Mouse (Mus musculus) heart, embryonic 16.5 days (tissue): ENCODE measurements around the gene Itsn1. TPM values are rescaled to one million over a fixed set of nuclear protein-coding genes. Genes with fewer than 3 reads are reported as not detected.

Experiments used
- ATAC-seq: fragments of 200-750 bp; cut with Nextera tagmentation; replicated peaks from 2 replicates; pipeline ENCODE4 v1.8.0; 2017; ENCODE audit warnings: moderate number of reproducible peaks; ENCODE audit not compliant: insufficient read depth, low FRiP score; ENCODE audit errors: extremely low read depth
- H3K27ac ChIP-seq: fragments of 300-500 bp; sonication (generic); 2 replicates; pipeline ENCODE4 v1.5.1; 2014; ENCODE audit warnings: mild to moderate bottlenecking, low read length, control low read depth, moderate library complexity
- H3K27me3 ChIP-seq: fragments of 300-500 bp; sonication (generic); 2 replicates; pipeline ENCODE4 v1.6.1; 2014; ENCODE audit warnings: low read length, mixed read lengths; ENCODE audit not compliant: control insufficient read depth, insufficient read depth
- H3K36me3 ChIP-seq: fragments of 300-500 bp; sonication (generic); 2 replicates; pipeline ENCODE4 v1.6.1; 2014; ENCODE audit not compliant: control insufficient read depth, insufficient read depth
- H3K4me1 ChIP-seq: fragments of 300-500 bp; sonication (generic); 2 replicates; pipeline ENCODE4 v1.6.1; 2014; ENCODE audit warnings: low read length, mixed read lengths; ENCODE audit not compliant: control insufficient read depth, insufficient read depth
- H3K4me2 ChIP-seq: fragments of 300-500 bp; sonication (generic); 2 replicates; pipeline ENCODE4 v1.6.1; 2014; ENCODE audit warnings: low read depth, mild to moderate bottlenecking, control low read depth, low read length
- H3K4me3 ChIP-seq: fragments of 300-500 bp; sonication (generic); 2 replicates; pipeline ENCODE4 v1.5.1; 2014; ENCODE audit warnings: mild to moderate bottlenecking, control low read depth, low read length
- H3K9ac ChIP-seq: fragments of 300-500 bp; sonication (generic); 2 replicates; pipeline ENCODE4 v1.6.1; 2014; ENCODE audit warnings: low read length, control low read depth
- H3K9me3 ChIP-seq: fragments of 300-500 bp; sonication (generic); replicated peaks from 2 replicates; pipeline ENCODE4 v1.6.1; 2016; ENCODE audit warnings: low read length; ENCODE audit not compliant: control insufficient read depth
- WGBS: fragments of 180-500 bp; shearing (Covaris S2); extraction: QIAGEN DNeasy Blood & Tissue Kit; methylation state at CpG from one replicate; pipeline ENCODE4 v1.1.7; 2014; 5-methylcytosine and 5-hydroxymethylcytosine counted together
- polyA plus RNA-seq: library from polyadenylated mRNA; unstranded; fragments of >200 nt; fragmentation: Nextera tagmentation; extraction: Ambion mirVana; gene quantifications from 2 replicates; pipeline ENCODE4 v1.2.1, GENCODE M21; 2015

Itsn1 gene
- polyA plus RNA-seq, 1 experiment from 2014 or later, result 14.2 TPM

DNA sequence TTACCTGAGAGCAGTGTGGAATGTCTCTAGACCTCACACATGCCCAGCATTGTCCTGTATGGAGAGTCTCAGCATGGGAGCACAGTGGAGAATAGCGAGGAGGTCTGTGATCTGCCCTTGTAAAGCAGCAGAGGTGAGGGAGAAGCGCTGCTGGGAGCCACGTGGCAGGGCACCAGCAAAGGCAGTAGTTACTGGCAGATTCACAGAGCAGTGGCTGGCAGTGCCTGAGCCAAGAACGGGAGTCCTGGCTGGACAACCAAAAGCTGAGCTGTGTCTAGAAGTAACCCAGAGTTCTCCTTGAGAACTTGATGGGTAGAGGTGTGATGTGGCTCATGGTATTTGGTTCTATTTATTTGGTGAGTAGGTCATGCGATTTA, 137.2 kb downstream of the Itsn1 start:
- H3K27me3 ChIP-seq, result no peaks in the 10 kb centered on the region
- H3K27ac ChIP-seq, result peak overlapping the region; percentile 5; the same call in 1 of the 2 replicates
- H3K4me1 ChIP-seq, result peaks cover 33% of the 10 kb centered on the region
- no peak overlapping the region for H3K4me2 ChIP-seq
- no peak overlapping the region for H3K9ac ChIP-seq
- 67% methylated on average over 5 of the region's 5 CpGs for WGBS
- no peak overlapping the region for H3K4me3 ChIP-seq
- H3K9me3 ChIP-seq, result no peaks in the 10 kb centered on the region
- no peak; the same call in 1 of the 2 replicates for ATAC-seq
- peaks cover 24% of the 10 kb centered on the region for H3K36me3 ChIP-seq

DNA sequence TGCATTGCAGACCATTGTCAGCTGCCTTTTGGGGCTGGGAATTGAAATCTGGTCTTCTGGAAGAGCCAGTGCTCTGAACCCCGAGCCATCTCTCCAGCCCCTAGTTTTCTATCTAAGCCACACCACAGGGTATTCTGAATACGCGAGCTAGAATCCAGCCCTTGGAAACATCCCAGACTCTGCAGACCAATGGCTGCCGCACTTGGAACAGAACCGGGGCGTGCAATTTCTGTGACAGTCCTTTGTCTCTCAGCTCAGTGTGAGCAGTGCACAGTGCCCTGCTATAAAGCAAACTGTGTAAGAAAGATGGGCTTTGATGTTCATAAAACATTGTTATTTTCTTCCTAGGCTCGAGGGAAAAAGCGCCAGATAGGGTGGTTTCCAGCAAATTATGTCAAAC, 138.6 kb downstream of the Itsn1 start:
- no peaks in the 10 kb centered on the region for H3K9me3 ChIP-seq
- no peak overlapping the region for H3K9ac ChIP-seq
- 91% methylated on average over 8 of the region's 8 CpGs for WGBS
- H3K27me3 ChIP-seq, result no peaks in the 10 kb centered on the region
- H3K4me2 ChIP-seq, result no peak overlapping the region
- no peak for ATAC-seq
- H3K4me1 ChIP-seq, result peaks cover 22% of the 10 kb centered on the region
- H3K36me3 ChIP-seq, result peaks cover 24% of the 10 kb centered on the region
- H3K4me3 ChIP-seq, result no peak overlapping the region
- no peak overlapping the region for H3K27ac ChIP-seq

DNA sequence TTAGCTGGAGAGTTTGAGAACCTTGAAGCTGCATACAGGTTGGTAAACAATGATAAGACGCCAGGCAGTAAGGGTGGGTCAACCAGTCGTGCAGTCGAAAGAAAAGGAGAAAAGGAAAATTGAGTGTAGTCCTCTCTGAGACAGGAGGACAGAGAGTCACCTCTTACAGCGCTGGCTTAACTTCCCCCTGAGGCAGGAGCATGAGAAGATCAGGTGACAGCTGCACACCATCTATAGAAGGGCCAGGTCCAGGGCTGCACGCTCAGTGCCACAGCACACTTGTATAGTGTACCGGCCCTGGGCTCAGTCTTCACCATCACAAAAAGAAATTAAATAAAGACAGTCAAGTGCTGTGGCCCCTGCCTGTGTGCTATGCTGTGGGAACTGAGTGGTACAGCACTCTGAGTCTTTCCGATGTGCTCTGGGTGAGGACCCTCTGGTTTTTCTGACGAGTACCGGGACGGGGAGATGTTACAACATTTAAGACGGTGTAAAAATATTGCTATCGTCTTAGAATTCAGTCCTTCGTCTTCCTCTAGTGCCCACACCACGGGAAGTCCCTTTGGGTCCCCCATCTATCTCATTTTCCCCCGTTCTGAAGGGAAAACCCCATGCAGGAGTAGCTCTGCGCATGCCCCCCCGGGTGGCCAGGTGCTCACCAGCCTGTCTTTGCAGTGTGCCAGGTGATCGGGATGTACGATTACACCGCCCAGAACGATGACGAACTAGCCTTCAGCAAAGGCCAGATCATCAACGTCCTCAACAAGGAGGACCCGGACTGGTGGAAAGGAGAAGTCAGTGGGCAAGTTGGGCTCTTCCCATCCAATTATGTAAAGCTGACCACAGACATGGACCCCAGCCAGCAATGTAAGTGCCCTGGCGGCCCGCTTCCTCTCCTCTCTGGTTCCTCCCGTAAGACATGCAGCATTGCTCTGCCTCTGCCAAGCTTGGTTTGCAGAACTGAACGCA, 140.1 kb downstream of the Itsn1 start:
- Histone ChIP-seq H3K4me3 (no peak overlapping the region), H3K4me1 (peaks cover 22% of the 10 kb centered on the region), H3K27me3 (no peaks in the 10 kb centered on the region), H3K27ac (no peak overlapping the region), H3K4me2 (no peak overlapping the region), H3K9ac (no peak overlapping the region), H3K9me3 (no peaks in the 10 kb centered on the region), H3K36me3 (peaks cover 17% of the 10 kb centered on the region)
- ATAC-seq, result no peak
- 83% methylated on average over 28 of the region's 28 CpGs for WGBS

DNA sequence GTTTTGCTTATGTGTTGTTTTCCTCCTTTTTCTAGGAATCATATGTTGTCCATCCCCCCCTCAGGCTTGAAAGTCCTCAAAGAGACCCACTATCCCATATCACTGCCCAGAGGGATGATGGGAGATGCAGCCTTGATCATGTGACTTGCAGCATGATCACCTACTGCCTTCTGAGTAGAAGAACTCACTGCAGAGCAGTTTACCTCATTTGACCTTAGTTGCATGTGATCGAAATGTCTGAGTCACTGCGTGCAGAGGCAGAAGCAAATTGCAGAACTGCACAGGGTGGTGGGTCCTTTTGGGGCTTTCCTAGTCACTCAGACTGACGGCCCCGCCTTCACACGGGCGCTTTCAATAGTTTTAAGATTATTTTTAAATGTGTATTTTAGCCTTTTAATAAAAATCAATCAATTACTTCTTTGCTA, 141.1 kb downstream of the Itsn1 start:
- peaks cover 16% of the 10 kb centered on the region for H3K4me1 ChIP-seq
- H3K36me3 ChIP-seq, result peaks cover 17% of the 10 kb centered on the region

DNA sequence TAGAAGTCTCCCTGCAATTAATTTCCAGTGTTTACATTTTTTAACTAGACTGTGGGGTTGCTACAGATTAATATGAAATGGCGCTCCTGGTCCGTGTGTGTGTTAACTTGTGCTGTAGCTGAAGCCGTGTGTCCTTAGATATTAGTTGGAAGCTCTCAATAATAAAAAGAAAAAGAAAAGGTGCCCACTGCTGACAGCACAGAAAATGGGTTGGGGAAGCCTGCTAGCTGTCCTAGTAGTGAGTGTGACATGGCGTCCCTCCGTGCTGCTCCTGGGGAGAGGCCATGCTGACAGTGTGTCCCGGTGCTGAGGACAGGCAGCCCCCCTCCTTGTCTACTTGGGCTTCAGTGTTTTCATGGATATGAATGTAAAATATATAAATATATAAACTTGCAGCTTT, 142.1 kb downstream of the Itsn1 start:
- H3K4me2 ChIP-seq, result no peak overlapping the region
- H3K4me3 ChIP-seq, result no peak overlapping the region
- no peak overlapping the region for H3K27ac ChIP-seq
- peaks cover 16% of the 10 kb centered on the region for H3K4me1 ChIP-seq
- H3K9me3 ChIP-seq, result no peaks in the 10 kb centered on the region
- H3K9ac ChIP-seq, result no peak overlapping the region
- peaks cover 17% of the 10 kb centered on the region for H3K36me3 ChIP-seq
- no peaks in the 10 kb centered on the region for H3K27me3 ChIP-seq
- no peak for ATAC-seq
- WGBS, result 94% methylated on average over 6 of the region's 6 CpGs

More for the DNA sequence above, 141.1 kb downstream of the Itsn1 start:
- Histone ChIP-seq H3K4me2 (no peak overlapping the region), H3K4me3 (no peak overlapping the region), H3K27me3 (no peaks in the 10 kb centered on the region), H3K9me3 (no peaks in the 10 kb centered on the region), H3K9ac (no peak overlapping the region), H3K27ac (no peak overlapping the region)
- ATAC-seq, result no peak
- WGBS, result 88% methylated on average over 6 of the region's 6 CpGs

DNA sequence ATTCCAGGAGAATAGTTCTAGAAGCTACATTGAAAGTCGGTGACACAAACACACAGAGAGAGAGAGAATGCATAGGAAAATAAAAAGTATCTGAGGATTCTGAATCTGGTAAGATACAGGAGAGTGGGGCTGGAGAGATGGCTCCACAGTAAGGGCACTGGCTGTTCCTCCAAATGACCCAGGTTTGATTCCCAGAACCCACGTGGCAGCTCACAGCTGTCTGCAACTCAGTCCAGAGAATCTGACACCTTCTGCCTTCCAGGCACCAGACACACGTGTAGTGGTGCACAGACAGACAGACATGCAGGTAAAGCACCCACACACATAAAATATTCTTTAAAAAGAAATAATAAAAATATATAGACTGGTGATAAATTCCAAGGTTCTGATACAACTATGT, 144.6 kb downstream of the Itsn1 start:
- Histone ChIP-seq H3K36me3 (peaks cover 10% of the 10 kb centered on the region), H3K4me1 (peaks cover 20% of the 10 kb centered on the region), H3K27ac (no peak overlapping the region), H3K9ac (no peak overlapping the region), H3K27me3 (no peaks in the 10 kb centered on the region), H3K4me2 (no peak overlapping the region), H3K9me3 (no peaks in the 10 kb centered on the region), H3K4me3 (no peak overlapping the region)
- WGBS, result 62% methylated on average over 3 of the region's 3 CpGs
- ATAC-seq, result no peak

DNA sequence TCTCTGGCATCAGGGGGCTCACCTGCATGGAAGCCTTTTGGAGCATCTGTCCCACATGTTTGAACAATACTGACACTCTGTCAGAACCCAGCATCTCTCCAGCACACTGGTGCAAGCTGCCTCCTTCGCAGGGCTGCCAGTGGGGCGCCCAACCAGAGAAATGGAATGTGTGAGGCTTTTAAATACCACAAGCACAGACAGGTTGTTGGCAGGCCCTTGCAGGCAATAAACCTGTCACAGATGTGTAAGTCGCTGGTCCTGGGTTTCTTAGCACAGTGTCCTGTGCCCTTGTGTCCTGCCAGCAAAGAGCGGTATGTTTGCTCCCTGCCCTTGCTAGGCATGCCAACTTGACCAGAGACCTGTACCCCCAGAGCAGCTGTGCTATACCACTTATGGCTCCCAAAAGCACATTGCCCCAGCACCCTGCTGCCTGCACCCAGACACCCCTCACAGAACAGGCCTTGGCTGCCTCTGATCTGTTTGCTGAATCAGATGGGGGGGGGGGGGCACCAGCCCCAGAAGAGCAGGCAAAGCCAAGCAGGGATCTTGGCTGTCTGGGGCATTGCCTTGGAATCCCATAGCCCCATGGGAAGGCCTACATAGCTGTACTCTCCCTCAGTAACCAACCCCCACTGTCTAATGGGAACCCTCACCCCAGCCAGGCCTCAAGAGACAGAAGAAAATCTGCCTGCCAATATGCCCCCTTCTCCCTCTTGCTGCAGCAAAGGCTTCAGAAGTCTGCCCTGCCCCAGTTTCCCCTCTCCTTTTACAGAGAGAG, 146.7 kb downstream of the Itsn1 start:
- 40% methylated on average over 4 of the region's 4 CpGs for WGBS
- Histone ChIP-seq H3K27me3 (no peaks in the 10 kb centered on the region), H3K4me1 (peaks cover 17% of the 10 kb centered on the region), H3K27ac (peak overlapping the region; percentile 85), H3K4me3 (no peak overlapping the region), H3K9me3 (no peaks in the 10 kb centered on the region), H3K36me3 (peaks cover 2% of the 10 kb centered on the region), H3K4me2 (no peak overlapping the region), H3K9ac (peak overlapping the region; percentile 45; the same call in 1 of the 2 replicates)
- peak; percentile 75 for ATAC-seq

DNA sequence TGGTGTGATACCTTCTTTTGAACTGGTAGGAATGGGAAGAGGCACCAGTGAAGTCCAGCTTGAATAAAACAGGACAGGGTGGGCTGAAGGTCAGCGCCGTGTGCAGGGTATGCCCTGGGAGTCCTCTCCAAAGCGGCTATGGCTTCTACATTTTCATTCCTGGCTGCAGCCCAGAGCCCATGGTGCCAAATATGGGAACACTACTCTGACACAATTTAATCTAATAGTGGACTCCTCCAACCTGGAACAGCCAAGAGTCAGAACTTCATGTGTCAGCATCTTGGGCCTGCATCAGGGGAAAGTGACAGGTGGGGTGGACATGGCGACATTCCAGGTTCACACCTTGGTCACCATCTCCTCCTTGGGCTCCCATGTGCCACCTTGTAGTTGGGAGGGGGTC, 147.4 kb downstream of the Itsn1 start:
- no peak overlapping the region for H3K4me2 ChIP-seq
- H3K27ac ChIP-seq, result peak overlapping the region; percentile 85; the same call in 1 of the 2 replicates
- H3K4me3 ChIP-seq, result no peak overlapping the region
- no peak for ATAC-seq
- no peaks in the 10 kb centered on the region for H3K9me3 ChIP-seq
- no peak overlapping the region for H3K9ac ChIP-seq
- peaks cover 17% of the 10 kb centered on the region for H3K4me1 ChIP-seq
- no peaks in the 10 kb centered on the region for H3K36me3 ChIP-seq
- WGBS, result 71% methylated on average over 4 of the region's 4 CpGs
- H3K27me3 ChIP-seq, result no peaks in the 10 kb centered on the region

DNA sequence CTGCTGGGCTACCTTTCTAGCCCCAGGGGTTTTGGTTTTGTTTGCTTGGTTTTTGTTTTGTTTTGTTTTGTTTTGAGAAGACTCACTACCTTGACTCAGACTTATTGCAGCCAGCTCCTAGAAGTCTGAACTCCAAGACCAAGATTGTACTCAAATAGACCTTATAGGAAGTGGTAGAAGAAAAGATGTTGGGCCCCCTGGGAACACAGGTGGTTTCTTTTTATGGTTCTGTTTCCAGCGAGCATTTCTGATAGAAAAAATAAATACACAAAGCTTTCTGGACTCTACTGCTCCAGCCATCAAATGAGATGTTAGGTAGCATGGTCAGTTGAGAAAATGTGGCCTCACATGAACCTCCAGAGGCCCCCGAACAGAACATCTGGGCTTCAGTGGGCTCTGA, 150.0 kb downstream of the Itsn1 start:
- Histone ChIP-seq H3K4me3 (no peak overlapping the region), H3K27ac (no peak overlapping the region), H3K4me1 (peaks cover 17% of the 10 kb centered on the region), H3K36me3 (no peaks in the 10 kb centered on the region), H3K9me3 (no peaks in the 10 kb centered on the region), H3K27me3 (no peaks in the 10 kb centered on the region), H3K4me2 (no peak overlapping the region), H3K9ac (no peak overlapping the region)
- no peak for ATAC-seq
- WGBS, result 67% methylated on average over 2 of the region's 2 CpGs
